Mouse (Mus musculus) stomach, postnatal 0 days (tissue): ENCODE data around the gene Dock4. TPM values are rescaled to one million over a fixed set of nuclear protein-coding genes. Genes with fewer than 3 reads are reported as not detected.

Experiments used
- ATAC-seq: fragments of 200-750 bp; cut with Nextera tagmentation; 2 replicates; pipeline ENCODE4 v1.8.0; 2017; ENCODE audit not compliant: low FRiP score, low TSS enrichment
- DNase-seq: peaks from one replicate; pipeline ENCODE4 v3.0.0-alpha.2; 2016; ENCODE audit warnings: low spot score
- H3K27ac ChIP-seq: fragments of 300-500 bp; sonication (generic); replicated peaks from 2 replicates; pipeline ENCODE4 v1.5.1; 2014; ENCODE audit warnings: mild to moderate bottlenecking, control low read depth
- H3K27me3 ChIP-seq: fragments of 300-500 bp; sonication (generic); 2 replicates; pipeline ENCODE4 v1.6.1; 2014; ENCODE audit warnings: low read length; ENCODE audit not compliant: control insufficient read depth, insufficient read depth
- H3K36me3 ChIP-seq: fragments of 300-500 bp; sonication (generic); 2 replicates; pipeline ENCODE4 v1.6.1; 2014; ENCODE audit warnings: low read length, mixed read lengths; ENCODE audit not compliant: control insufficient read depth, insufficient read depth
- H3K4me1 ChIP-seq: fragments of 300-500 bp; sonication (generic); replicated peaks from 2 replicates; pipeline ENCODE4 v1.6.1; 2014; ENCODE audit warnings: antibody characterized with exemption; ENCODE audit not compliant: control insufficient read depth, insufficient read depth
- H3K4me2 ChIP-seq: fragments of 300-500 bp; sonication (generic); replicated peaks from 2 replicates; pipeline ENCODE4 v1.6.1; 2014; ENCODE audit warnings: low read depth, mild to moderate bottlenecking, control low read depth, moderate library complexity
- H3K4me3 ChIP-seq: fragments of 300-500 bp; sonication (generic); 2 replicates; pipeline ENCODE4 v1.5.1; 2014; ENCODE audit warnings: low read depth, low read length, control low read depth
- H3K9ac ChIP-seq: fragments of 300-500 bp; sonication (generic); 2 replicates; pipeline ENCODE4 v1.6.1; 2014; ENCODE audit warnings: mild to moderate bottlenecking, low read length, control low read depth, mixed read lengths
- H3K9me3 ChIP-seq: fragments of 300-500 bp; sonication (generic); 2 replicates; pipeline ENCODE4 v1.6.1; 2016; ENCODE audit warnings: low read length; ENCODE audit not compliant: control insufficient read depth
- CTCF ChIP-seq: IDR thresholded peaks from 2 replicates; pipeline ENCODE4 v1.5.1; 2016; ENCODE audit warnings: antibody characterized with exemption, low read depth, mild to moderate bottlenecking, moderate library complexity
- EP300 ChIP-seq: optimal IDR thresholded peaks from 2 replicates; pipeline ENCODE3; 2016; ENCODE audit warnings: antibody characterized with exemption
- WGBS: fragments of 180-500 bp; shearing (Covaris S2); extraction: QIAGEN DNeasy Blood & Tissue Kit; methylation state at CpG from one replicate; pipeline ENCODE4 v1.1.7; 2014; 5-methylcytosine and 5-hydroxymethylcytosine counted together
- polyA plus RNA-seq: library from polyadenylated mRNA; unstranded; fragments of >200 nt; fragmentation: Nextera tagmentation; extraction: Ambion mirVana; gene quantifications from 2 replicates; pipeline ENCODE4 v1.2.1, GENCODE M21; 2015

Gene Dock4
- polyA plus RNA-seq, 1 experiment from 2014 or later, result 3.1 TPM

DNA sequence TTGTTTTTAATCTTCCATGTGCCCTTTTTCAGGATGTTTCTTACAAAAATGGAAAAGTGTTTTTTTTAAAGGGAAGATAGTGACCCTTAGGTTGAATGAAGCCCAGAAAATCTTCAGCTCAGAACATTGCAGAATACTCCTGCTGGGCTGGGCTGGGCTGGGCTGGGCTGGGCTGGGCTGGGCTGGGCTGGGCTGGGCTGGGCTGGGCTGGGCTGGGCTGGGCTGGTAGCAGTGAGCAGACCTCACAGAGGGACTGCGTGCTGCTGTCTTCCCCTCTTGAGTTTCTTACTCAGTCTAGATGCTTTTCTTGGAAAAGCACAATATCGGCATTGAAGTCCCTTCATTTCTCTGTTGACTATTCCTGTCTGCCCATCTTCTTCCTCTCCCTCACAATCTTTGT lies 350.0 kb downstream of the Dock4 start:
- Histone ChIP-seq H3K36me3 (no peaks in the 10 kb centered on the region), H3K27me3 (no peaks in the 10 kb centered on the region), H3K27ac (no peak overlapping the region), H3K4me1 (0 out of 2 replicates have a peak, but pooled peaks cover 3% of the 10 kb centered on the region), H3K9ac (no peak overlapping the region), H3K9me3 (no peaks in the 10 kb centered on the region), H3K4me3 (no peak overlapping the region), H3K4me2 (no peak overlapping the region)
- DNase-seq (no peak), ATAC-seq (no peak)
- TF ChIP-seq EP300, result no peak
- TF ChIP-seq CTCF, result no peak
- WGBS, result 40% methylated on average over 2 of the region's 2 CpGs

GRCm38 (mm10) chr12:40796813-40797491 lies 351.2 kb downstream of the Dock4 start:
- WGBS, result 49% methylated on average over 14 of the region's 14 CpGs
- Histone ChIP-seq H3K4me1 (0 out of 2 replicates have a peak, but pooled peaks cover 3% of the 10 kb centered on the region), H3K4me3 (no peak overlapping the region), H3K4me2 (no peak overlapping the region), H3K9me3 (no peaks in the 10 kb centered on the region), H3K36me3 (no peaks in the 10 kb centered on the region), H3K27me3 (no peaks in the 10 kb centered on the region), H3K27ac (no peak overlapping the region), H3K9ac (no peak overlapping the region)
- TF ChIP-seq EP300 (no peak), CTCF (no peak)
- DNase-seq, result no peak
- ATAC-seq, result no peak

GRCm38 (mm10) chr12:40797561-40798343 lies 352.0 kb downstream of the Dock4 start:
- no peak for ATAC-seq
- TF ChIP-seq EP300, result no peak
- TF ChIP-seq CTCF, result no peak
- WGBS, result 63% methylated on average over 9 of the region's 9 CpGs

DNA sequence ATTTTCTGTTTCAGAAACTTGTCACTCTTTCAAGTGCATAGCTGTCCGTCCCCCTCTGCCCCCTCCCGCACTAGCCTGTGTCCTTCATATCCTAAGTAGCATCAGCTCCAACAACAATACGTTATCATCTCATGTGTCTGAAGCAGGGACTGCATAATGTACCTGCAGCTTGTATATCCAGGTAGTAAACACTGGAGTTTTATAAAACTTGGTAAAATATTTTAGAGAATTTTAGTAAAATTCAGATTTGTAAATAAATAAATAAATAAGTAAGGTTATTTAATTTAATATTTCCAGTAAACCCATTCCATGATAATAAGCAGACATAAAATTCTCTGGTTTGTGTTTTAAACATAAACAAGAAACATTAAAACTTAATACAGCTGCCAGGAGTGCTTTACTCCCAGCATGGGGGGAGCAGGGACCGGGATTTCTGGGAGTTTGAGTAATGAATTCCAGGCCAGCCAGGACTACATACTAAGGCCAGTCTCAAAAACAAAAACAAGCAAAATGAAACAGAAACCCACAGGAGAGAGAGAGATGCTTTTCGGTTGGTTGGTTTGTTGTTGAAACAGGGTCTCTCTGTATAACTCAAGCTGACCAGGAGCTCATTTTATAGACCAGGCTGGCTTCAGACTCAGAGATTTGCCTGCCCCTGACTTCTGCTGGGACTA lies 352.7 kb downstream of the Dock4 start:
- Histone ChIP-seq H3K9ac (no peak overlapping the region), H3K27ac (no peak overlapping the region), H3K4me3 (no peak overlapping the region), H3K27me3 (no peaks in the 10 kb centered on the region), H3K36me3 (no peaks in the 10 kb centered on the region), H3K4me2 (no peak overlapping the region), H3K4me1 (0 out of 2 replicates have a peak, but pooled peaks cover 3% of the 10 kb centered on the region), H3K9me3 (no peaks in the 10 kb centered on the region)
- DNase-seq, result no peak
- no peak for TF ChIP-seq EP300
- no peak for TF ChIP-seq CTCF
- ATAC-seq, result no peak
- WGBS, result 73% methylated on average over 5 of the region's 5 CpGs

More at GRCm38 (mm10) chr12:40797561-40798343, 352.0 kb downstream of the Dock4 start:
- H3K4me2 ChIP-seq, result no peak overlapping the region
- H3K36me3 ChIP-seq, result no peaks in the 10 kb centered on the region
- no peaks in the 10 kb centered on the region for H3K9me3 ChIP-seq
- H3K9ac ChIP-seq, result no peak overlapping the region
- H3K4me1 ChIP-seq, result 0 out of 2 replicates have a peak, but pooled peaks cover 3% of the 10 kb centered on the region
- no peak overlapping the region for H3K27ac ChIP-seq
- no peak overlapping the region for H3K4me3 ChIP-seq
- no peak for DNase-seq
- H3K27me3 ChIP-seq, result no peaks in the 10 kb centered on the region

DNA sequence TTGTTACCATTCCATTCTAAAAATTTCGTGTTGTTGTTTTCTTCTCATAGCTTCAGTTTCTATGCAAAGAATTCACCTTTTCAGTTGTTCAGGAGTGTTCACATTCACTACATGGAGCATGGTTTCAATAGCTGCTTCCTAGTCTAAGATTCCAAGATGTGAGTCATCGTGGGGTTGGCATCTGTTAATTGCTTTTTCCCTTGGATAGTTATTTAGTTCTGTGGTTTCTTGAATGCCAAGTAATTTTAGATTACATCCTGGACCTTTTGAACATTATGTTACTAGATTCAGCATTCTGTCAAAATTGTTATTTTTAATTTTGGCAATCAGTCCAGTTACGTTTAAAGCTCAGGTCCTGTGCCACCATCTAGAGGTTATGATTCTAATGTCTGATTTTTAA lies 355.7 kb downstream of the Dock4 start:
- H3K9me3 ChIP-seq, result no peaks in the 10 kb centered on the region

More for the DNA sequence above, 355.7 kb downstream of the Dock4 start:
- H3K36me3 ChIP-seq, result no peaks in the 10 kb centered on the region
- no peak overlapping the region for H3K27ac ChIP-seq
- DNase-seq (no peak), ATAC-seq (no peak)
- no peak overlapping the region for H3K9ac ChIP-seq
- no peak overlapping the region for H3K4me3 ChIP-seq
- H3K4me2 ChIP-seq, result no peak overlapping the region
- 0 out of 2 replicates have a peak, but pooled peaks cover 3% of the 10 kb centered on the region for H3K4me1 ChIP-seq
- no peak for TF ChIP-seq EP300
- TF ChIP-seq CTCF, result no peak
- WGBS, result 69% methylated on average over 3 of the region's 3 CpGs
- no peaks in the 10 kb centered on the region for H3K27me3 ChIP-seq
